In the genomic region with DNA sequence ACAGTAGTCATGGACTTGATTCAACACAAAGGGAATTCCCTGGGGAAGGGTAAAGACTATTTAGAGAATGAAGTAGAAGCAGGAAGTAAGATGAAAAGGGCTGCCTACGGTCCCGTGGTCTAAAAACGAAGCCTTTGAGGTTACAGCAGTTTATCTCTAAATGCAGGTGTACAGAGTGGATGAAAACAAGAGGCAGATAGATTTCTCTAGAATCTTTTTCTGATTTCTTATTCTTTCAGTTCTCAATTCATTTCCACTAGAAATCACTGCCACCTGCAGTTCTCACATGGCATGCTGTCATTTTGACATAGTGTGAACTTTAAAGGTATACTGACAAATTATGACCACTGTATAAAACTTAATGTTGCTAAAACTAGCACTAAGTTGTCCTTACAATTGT, we compare ENCODE assay signal across 1 mouse cellular context.
TF ChIP-seq lines count a peak whose summit lies in the region.

No protein-coding gene starts in this region.

TF ChIP-seq in MEL, 35 proteins besides CTCF, POLR2A, EP300 and RAD21 (continued from another document):
- TF ChIP-seq ZMIZ1 (IDR thresholded peaks at IDR 0.05; ENCODE audit: low read depth, low read length) = no peak
TF ChIP-seq in MEL: peak in this region for 5.
